Mouse (Mus musculus) forebrain, postnatal 0 days (tissue): Measurements from ENCODE around the gene Syt1. TPM values are rescaled to one million over a fixed set of nuclear protein-coding genes. Genes with fewer than 3 reads are reported as not detected.

Experiments
- ATAC-seq: fragments of 200-750 bp; cut with Nextera tagmentation; 2 replicates; pipeline ENCODE4 v1.8.0; 2017; ENCODE audit warnings: mild to moderate bottlenecking, moderate library complexity
- DNase-seq: peaks from one replicate; pipeline ENCODE4 v3.0.0-alpha.2; 2015
- H3K27ac ChIP-seq: fragments of 300-500 bp; sonication (generic); 2 replicates; pipeline ENCODE4 v1.5.1; 2014; ENCODE audit warnings: low read depth, mild to moderate bottlenecking, antibody characterized with exemption, low read length, moderate library complexity, mixed read lengths
- H3K27me3 ChIP-seq: fragments of 300-500 bp; sonication (generic); 2 replicates; pipeline ENCODE4 v1.6.1; 2014; ENCODE audit warnings: mild to moderate bottlenecking, low read length, mixed read lengths; ENCODE audit not compliant: insufficient read depth
- H3K36me3 ChIP-seq: fragments of 300-500 bp; sonication (generic); 2 replicates; pipeline ENCODE4 v1.6.1; 2014; ENCODE audit warnings: mild to moderate bottlenecking, moderate library complexity; ENCODE audit not compliant: insufficient read depth
- H3K4me1 ChIP-seq: fragments of 300-500 bp; sonication (generic); 2 replicates; pipeline ENCODE4 v1.6.1; 2014; ENCODE audit warnings: antibody characterized with exemption; ENCODE audit not compliant: insufficient read depth
- H3K4me2 ChIP-seq: fragments of 300-500 bp; sonication (generic); 2 replicates; pipeline ENCODE4 v1.6.1; 2014; ENCODE audit warnings: low read depth, mild to moderate bottlenecking, moderate library complexity
- H3K4me3 ChIP-seq: fragments of 300-500 bp; sonication (generic); 2 replicates; pipeline ENCODE4 v1.5.1; 2014; ENCODE audit warnings: low read depth, low read length, mixed read lengths
- H3K9ac ChIP-seq: fragments of 300-500 bp; sonication (generic); 2 replicates; pipeline ENCODE4 v1.6.1; 2014; ENCODE audit warnings: mild to moderate bottlenecking
- H3K9me3 ChIP-seq: fragments of 300-500 bp; sonication (generic); 2 replicates; pipeline ENCODE4 v1.6.1; 2016; ENCODE audit warnings: low read length
- CTCF ChIP-seq: sonication (generic); IDR thresholded peaks from 2 replicates; pipeline ENCODE4 v1.5.1; 2016; ENCODE audit warnings: antibody characterized with exemption, control low read depth, low read depth
- WGBS: fragments of 180-500 bp; shearing (Covaris S2); extraction: QIAGEN DNeasy Blood & Tissue Kit; methylation state at CpG from one replicate; pipeline ENCODE4 v1.1.7; 2014; 5-methylcytosine and 5-hydroxymethylcytosine counted together
- polyA plus RNA-seq: library from polyadenylated mRNA; unstranded; fragments of >200 nt; fragmentation: Nextera tagmentation; extraction: Ambion mirVana; gene quantifications from 2 replicates; pipeline ENCODE4 v1.2.1, GENCODE M21; 2015
- total RNA-seq: library from RNA; depleted of rRNA; stranded (reverse); fragments of >200 nt; gene quantifications from 2 replicates; pipeline ENCODE4 v1.2.3, GENCODE M21; 2014

Syt1 gene
- total and polyA plus RNA-seq, 2 experiments from 2014 or later: 133 to 147 TPM

GRCm38 (mm10) chr10:109008456-109008855, 2.3 kb downstream of the Syt1 start:
- H3K4me1 ChIP-seq: peaks cover 2% of the 10 kb centered on the region; the same call in 1 of the 2 replicates
- H3K36me3 ChIP-seq: no peaks in the 10 kb centered on the region
- ATAC-seq (no peak), DNase-seq (no peak)
- no peaks in the 10 kb centered on the region for H3K9me3 ChIP-seq
- H3K27ac ChIP-seq: no peak overlapping the region
- no peak for TF ChIP-seq CTCF
- H3K4me2 ChIP-seq: peak overlapping the region; percentile 97
- H3K4me3 ChIP-seq: peak overlapping the region; percentile 83
- WGBS: 93% methylated on average over 13 of the region's 13 CpGs
- H3K9ac ChIP-seq: no peak overlapping the region
- H3K27me3 ChIP-seq: no peaks in the 10 kb centered on the region

GRCm38 (mm10) chr10:109003482-109003881, 7.3 kb downstream of the Syt1 start:
- DNase-seq (peak; percentile 28), ATAC-seq (no peak)
- Histone ChIP-seq H3K9me3 (no peaks in the 10 kb centered on the region), H3K9ac (no peak overlapping the region), H3K4me2 (no peak overlapping the region), H3K4me3 (no peak overlapping the region), H3K4me1 (peaks cover 5% of the 10 kb centered on the region; the same call in 1 of the 2 replicates), H3K36me3 (no peaks in the 10 kb centered on the region), H3K27me3 (no peaks in the 10 kb centered on the region), H3K27ac (no peak overlapping the region)
- no peak for TF ChIP-seq CTCF
- WGBS: 59% methylated on average over 4 of the region's 4 CpGs

- Histone ChIP-seq H3K4me2 (no peak overlapping the region), H3K27me3 (no peaks in the 10 kb centered on the region), H3K9ac (no peak overlapping the region), H3K9me3 (no peaks in the 10 kb centered on the region), H3K4me3 (no peak overlapping the region), H3K36me3 (no peaks in the 10 kb centered on the region), H3K27ac (no peak overlapping the region), H3K4me1 (no peaks in the 10 kb centered on the region)
- no peak for ATAC-seq
- no peak for DNase-seq
- 93% methylated on average over 2 of the region's 2 CpGs for WGBS
- no peak for TF ChIP-seq CTCF
Measured at GRCm38 (mm10) chr10:108987250-108987649, 23.5 kb downstream of the Syt1 start.

- no peak overlapping the region for H3K4me3 ChIP-seq
- ATAC-seq (peak; percentile 74), DNase-seq (peak; percentile 89)
- H3K9me3 ChIP-seq: no peaks in the 10 kb centered on the region
- WGBS: 10% methylated on average over 6 of the region's 6 CpGs
- H3K4me1 ChIP-seq: 0 out of 2 replicates have a peak, but pooled peaks cover 10% of the 10 kb centered on the region
- no peak for TF ChIP-seq CTCF
- no peaks in the 10 kb centered on the region for H3K27me3 ChIP-seq
- H3K27ac ChIP-seq: no peak overlapping the region
- no peak overlapping the region for H3K9ac ChIP-seq
- no peak overlapping the region for H3K4me2 ChIP-seq
- H3K36me3 ChIP-seq: no peaks in the 10 kb centered on the region
Measured at GRCm38 (mm10) chr10:108979660-108980059, 31.1 kb downstream of the Syt1 start.

- Histone ChIP-seq H3K27ac (no peak overlapping the region), H3K27me3 (no peaks in the 10 kb centered on the region), H3K4me3 (no peak overlapping the region), H3K4me2 (no peak overlapping the region), H3K36me3 (no peaks in the 10 kb centered on the region), H3K4me1 (no peaks in the 10 kb centered on the region), H3K9me3 (no peaks in the 10 kb centered on the region), H3K9ac (no peak overlapping the region)
- 91% methylated on average over 5 of the region's 5 CpGs for WGBS
- DNase-seq: no peak
- TF ChIP-seq CTCF: no peak
- no peak for ATAC-seq
Measured at GRCm38 (mm10) chr10:108954952-108955351, 55.8 kb downstream of the Syt1 start.

- ATAC-seq: no peak
- 76% methylated on average over 8 of the region's 8 CpGs for WGBS
- no peak for TF ChIP-seq CTCF
Measured at GRCm38 (mm10) chr10:108952182-108952581, 58.6 kb downstream of the Syt1 start.

GRCm38 (mm10) chr10:108936838-108937430, 73.8 kb downstream of the Syt1 start:
- no peak for TF ChIP-seq CTCF
- H3K27me3 ChIP-seq: no peaks in the 10 kb centered on the region
- DNase-seq (peak; percentile 54), ATAC-seq (peak; percentile 64)
- no peak overlapping the region for H3K27ac ChIP-seq
- no peak overlapping the region for H3K4me2 ChIP-seq
- no peaks in the 10 kb centered on the region for H3K9me3 ChIP-seq
- 56% methylated on average over 10 of the region's 10 CpGs for WGBS
- H3K4me1 ChIP-seq: no peaks in the 10 kb centered on the region
- no peak overlapping the region for H3K9ac ChIP-seq
- no peak overlapping the region for H3K4me3 ChIP-seq
- H3K36me3 ChIP-seq: no peaks in the 10 kb centered on the region

More at GRCm38 (mm10) chr10:108952182-108952581, 58.6 kb downstream of the Syt1 start:
- no peak overlapping the region for H3K27ac ChIP-seq
- no peaks in the 10 kb centered on the region for H3K4me1 ChIP-seq
- no peak overlapping the region for H3K4me3 ChIP-seq
- H3K27me3 ChIP-seq: no peaks in the 10 kb centered on the region
- H3K9me3 ChIP-seq: no peaks in the 10 kb centered on the region
- H3K9ac ChIP-seq: no peak overlapping the region
- H3K36me3 ChIP-seq: no peaks in the 10 kb centered on the region
- no peak overlapping the region for H3K4me2 ChIP-seq
- DNase-seq: no peak
